Mouse (Mus musculus): ENCODE results near the gene Stim1.
"Not testable (repeated sequence)": the region's sequence is repeated elsewhere in the genome, so short reads cannot be mapped to it uniquely, and the experiment has no call there.

Gene Stim1

DNA sequence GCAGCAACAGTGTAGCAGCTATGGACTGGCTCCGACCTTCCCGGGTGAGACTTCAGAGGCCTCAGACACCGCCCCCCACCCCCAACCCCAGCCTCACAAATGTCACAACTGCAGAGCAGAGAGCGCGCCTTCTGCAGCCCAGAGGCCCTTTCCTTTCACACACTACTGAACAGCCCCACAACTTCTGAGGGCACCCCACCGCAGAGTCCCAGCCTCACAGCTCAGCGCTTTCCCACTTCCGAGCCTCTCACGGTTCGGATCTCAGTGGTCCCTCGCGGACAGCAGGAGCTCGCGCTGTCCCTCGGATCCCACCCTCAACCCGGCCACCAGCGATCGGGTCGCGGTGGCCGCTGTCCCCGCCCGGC lies 18.1 kb upstream of the Stim1 start:
- peak; percentile 61 for DNase-seq (ENCODE audit: low spot score)

DNA sequence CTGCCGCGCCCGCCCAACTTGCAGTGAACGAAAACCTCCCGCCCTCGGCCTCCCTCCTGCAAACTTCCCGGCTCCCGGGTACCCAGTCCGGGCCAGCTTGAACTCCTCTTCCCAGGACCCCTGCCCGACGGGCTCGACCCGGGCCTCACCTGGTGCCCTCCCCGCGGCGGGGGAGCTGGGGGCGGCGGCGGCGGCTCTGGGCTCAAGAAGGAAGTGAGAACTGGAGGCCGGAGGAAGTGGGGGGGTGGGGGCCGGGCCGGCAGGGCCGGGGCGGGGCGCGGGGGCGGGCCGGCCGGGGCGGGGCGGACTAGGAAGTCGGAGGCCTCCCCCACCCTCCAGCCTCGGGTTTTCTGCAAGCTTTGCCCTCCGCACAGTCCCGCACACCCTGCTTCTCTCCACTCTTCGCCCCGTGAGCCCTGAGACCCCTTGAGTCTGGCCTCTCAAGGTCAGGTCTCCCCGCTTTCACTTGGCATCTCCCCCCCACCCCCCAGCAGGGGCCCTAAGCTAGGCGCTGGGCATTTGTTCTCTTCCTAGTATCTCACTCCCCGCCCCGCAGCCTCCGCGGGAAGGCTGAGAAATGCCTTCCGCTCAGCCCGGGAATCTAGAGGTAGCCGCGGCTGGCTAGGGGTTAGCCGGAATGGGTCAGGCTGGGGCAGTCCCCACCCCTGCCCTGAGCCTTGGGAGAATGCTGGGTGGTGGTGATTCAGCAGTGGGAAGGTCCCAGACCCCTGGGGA lies 17.5 kb upstream of the Stim1 start:
- peak; percentile 65 for DNase-seq (ENCODE audit: low spot score)

DNA sequence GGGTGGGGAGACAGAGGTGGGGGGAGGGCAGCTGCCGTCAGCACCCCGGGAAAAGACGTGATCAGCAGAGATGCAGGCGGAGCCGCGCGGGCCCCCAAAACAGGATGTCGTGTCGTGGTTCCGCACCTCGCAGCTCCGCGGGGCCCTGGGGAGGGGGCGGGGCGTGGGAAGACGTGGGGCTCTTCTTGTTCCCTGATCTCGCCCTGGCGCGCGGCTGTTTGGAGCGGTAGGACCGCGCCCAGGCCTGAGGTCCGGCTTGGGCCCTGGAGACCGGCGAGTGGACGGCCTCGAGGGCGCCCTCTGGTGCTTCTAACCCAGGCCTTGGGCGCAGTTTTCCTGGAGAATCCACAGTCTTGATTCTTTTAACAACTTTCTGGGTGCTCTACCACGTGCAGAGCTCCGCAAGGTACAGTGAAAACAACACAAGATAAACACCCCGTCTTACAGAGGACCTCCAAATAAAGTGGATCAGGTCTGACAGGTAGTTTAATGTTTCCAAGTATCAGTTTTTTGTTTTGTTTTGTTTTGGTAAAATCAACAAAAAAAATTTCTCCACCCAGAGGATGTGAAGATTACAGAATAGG lies 16.9 kb upstream of the Stim1 start:
- DNase-seq (ENCODE audit: low spot score): peak; percentile 93

DNA sequence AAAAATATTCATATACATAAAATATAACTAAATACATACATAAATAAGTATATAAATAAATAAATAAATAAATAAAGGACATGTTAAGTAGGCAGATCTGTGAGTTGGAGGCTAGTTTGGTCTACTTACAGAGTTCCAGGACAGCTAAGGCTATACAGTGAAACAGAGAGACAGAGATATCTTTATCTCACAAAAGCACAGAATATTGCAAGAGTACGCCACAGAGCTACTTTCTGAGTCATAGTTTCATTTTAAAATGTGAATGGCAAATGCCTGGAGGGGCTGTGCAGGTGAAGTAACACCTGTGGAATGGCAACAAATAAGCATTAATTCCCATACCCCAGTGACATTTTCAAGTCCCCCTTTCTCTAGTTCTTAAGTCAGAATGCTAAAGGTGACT lies 14.0 kb upstream of the Stim1 start:
- DNase-seq (ENCODE audit: low spot score): no peak

DNA sequence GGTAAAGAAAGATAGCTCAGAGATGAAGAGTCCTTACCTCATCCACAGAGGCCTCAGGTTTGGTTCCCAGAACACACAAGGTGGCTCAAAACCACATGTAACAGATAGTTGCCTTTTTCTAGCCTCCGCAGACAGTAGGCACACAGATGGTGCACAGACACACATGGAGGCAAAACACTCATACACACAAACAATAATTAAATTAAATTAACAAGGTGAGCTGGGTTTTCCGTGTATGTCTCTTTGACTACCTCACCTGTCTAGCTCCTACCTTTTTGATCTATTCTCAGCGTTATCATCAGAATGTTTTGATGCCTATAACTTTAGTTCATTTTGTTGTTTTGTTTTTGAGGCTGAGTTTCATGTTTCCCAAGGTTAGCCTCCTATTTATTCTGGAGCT lies 11.7 kb upstream of the Stim1 start, which contains the start of gene Rhog:
Rhog (minus strand) TSS at position 101 of the 400 bp plus-strand sequence.
- no peak for DNase-seq (ENCODE audit: low spot score)

DNA sequence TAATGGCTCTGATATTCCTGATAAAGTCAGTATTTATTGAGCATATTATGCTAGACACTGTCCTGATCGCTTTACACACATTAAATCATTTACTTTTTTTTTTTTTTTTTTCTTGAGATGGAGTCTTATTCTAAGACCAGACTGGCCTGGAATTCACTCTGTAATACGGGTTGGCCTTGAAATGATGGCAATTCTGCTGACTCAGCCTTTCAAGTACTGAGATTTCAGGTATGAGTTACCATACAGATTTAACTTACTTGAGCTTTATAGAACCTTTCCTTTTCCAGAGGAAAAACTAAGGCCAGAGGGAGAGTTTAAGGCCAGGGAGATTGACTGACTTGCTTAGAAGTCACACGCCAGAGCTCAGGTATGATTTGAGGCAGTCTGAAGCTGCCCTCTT lies 11.0 kb upstream of the Stim1 start:
- no peak for DNase-seq (ENCODE audit: low spot score)

DNA sequence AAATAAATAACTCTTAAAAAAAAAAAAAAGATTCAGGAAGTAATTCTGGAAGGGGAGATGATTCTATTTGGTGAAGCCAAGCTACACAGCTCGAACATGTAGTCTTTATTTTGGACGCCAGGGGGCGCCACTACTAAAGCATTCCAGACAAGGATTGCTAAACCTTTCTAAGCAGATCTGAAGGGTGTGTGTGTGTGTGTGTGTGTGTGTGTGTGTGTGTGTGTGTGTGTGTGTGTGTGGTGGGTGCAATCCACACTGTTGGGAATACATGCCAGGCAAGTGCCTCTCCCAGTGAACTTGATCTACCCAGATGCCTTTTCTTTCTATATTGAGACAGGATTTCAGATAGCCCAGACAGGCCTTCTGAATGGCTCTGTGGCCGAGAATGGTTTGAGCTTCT lies 9.4 kb upstream of the Stim1 start:
- peak; percentile 91 for DNase-seq (ENCODE audit: low spot score)

DNA sequence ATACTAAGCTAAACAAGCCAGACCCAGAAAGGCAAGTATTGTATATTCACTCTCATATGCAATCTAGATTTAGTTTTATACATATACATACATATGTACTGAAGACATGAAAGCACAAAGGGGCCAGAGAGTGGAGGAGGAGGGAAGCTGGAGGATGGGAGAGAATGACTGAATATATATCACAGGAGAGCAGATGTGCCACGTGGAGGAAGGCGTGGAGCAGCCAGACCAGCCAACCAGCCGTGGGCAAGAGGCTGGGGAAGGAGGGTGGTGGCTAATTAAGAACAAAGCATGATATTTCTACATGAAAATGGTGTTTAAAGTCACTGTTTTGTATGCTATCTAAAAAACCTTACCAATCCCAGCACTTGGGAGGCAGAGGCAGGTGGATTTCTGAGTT lies 8.9 kb upstream of the Stim1 start:
- no peak for DNase-seq (ENCODE audit: low spot score)

DNA sequence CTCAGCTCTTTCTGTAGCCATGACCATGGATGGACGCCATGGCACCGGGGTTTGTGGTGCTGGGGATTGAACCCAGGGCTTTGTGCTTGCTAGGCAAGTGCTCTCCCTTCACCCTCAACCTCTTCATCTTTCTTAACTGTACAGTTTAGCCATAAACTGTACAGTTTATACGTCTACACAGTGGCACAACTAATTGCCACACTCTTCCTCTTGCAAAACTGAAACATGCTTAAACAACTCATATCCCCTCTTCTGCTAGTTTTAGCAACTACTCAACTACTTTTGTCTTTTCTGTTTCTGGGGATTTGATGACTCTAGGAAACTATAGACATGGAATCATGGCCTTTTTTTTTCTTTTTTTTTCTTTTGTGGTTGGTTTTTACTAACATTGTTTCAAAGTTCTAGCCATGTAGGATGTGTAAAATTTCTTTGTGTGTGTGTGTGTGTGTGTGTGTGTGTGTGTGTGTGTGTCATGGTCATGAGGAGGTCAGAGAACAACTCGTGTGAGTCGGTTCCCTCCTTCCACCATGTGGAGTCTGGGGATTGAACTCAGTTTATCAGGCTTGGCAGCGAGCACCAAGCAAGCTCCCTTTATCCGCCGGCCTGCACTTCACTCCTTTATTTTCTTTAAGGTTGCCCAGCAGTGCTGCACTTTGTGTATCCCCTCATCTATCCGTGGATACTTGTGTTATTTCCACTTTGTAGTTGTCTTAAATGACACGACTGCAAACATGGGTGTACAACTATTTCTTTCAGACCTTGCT lies 7.7 kb upstream of the Stim1 start:
- DNase-seq (ENCODE audit: low spot score): no peak

DNA sequence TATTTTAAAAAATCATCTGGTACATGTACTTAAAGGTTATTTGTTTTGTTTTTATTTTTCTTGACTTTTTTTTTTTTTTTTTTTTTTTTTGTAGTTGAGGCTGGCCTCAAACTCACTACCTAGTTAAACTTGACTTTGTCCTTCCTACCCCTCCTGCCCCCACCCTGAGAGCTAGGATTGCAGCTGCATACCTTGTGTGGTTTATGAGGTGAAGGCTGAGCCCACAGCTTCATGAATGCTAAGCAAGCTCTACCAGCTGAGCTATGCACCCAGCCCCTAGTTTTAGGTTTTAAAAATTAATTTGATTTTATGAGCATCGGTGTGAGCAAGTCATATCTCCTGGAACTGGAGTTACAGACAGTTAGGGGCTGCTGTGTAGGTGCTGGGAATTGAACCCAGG lies 7.1 kb upstream of the Stim1 start:
- DNase-seq (ENCODE audit: low spot score): no peak

DNA sequence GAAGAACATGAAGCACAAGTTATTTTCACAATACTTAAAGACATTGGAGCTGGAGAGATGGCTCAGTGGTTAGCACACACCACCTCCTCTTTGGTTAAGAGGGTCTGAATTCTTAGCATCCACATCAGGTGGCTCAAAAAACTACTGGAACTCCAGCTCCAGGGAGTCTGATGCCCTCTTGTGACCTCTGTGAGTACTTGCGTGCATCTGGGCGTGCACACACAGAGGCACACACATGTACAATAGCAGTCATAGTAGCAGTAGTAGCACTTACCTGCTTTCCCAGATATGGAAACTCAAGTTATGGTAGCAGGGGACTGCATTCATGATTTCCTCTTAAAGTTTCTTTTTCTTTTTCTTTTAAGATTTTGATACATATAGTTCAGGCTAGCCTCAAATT lies 4.6 kb upstream of the Stim1 start:
- no peak for DNase-seq (ENCODE audit: low spot score)

DNA sequence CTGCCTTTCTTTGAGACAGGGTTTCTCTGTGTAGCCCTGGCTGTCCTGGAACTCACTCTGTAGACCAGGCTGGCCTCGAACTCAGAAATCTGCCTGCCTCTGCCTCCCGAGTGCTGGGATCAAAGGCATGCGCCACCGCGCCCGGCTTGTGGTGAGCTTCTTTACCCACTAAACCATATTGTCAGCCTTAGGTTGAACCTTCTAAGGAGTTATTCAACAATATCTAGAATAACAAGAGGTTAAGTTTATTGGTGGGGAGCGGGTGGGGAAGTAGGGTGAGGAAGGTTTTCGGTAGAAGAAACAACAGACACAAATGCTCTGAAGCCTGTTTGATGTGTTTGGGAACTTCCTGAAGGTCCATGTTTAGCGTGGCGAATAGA lies 1.6 kb upstream of the Stim1 start:
- DNase-seq (ENCODE audit: low spot score): not testable (repeated sequence)

DNA sequence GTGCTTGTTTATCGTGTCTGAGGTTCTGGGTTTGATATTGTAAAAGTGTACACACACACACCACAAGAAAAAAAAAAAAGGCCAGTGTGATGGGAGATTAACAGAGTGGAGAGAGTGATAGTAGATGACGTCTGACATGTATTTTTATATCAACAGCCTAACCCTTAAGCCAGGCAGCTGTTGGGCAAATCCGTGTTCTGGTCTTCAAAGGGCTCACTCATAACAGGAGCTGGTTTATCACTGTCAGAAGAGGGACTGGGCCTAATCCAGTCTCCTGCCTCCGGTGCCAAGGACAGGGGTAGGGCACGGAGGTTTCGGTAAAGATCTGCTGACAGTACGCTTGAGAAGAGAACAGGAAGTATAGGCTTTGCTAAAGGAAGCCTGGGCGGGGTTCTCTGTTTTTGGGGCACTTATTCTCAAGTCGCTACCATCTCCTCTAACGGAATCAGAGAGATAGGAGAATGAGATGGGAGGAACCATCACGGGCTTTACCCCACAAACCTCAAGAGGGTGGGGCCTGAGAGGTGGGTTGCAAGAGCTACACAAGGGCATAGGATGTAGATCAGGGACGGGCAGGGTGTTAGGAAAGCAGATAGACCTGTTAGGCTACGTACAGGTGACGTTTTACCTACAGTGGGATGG lies 1.1 kb upstream of the Stim1 start:
- DNase-seq (ENCODE audit: low spot score): no peak

DNA sequence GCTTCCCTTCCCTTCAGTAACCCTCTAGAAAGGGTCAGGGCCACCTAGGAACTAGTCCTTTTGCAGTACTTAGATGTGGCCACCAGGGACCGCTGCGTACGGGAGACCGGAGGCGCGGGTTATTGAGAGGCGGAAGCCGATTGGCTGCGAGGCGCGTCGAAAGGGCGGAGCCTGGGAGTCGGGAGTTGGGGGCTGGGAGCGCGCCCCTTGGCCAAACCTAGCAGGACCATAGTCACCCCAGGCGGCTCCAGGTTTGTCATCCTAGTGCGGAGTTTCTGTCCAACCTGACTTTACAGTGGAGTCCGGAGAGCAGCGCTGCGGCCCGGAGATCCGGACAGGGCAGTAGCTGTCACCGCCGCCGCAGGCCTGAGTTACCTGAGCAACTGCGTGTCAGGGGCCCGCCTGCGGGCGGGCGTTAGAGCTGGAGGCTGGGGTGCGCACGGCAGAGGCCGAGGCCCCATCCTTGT lies 460 bp upstream of the Stim1 start:
- DNase-seq (ENCODE audit: low spot score): peak; percentile 97

DNA sequence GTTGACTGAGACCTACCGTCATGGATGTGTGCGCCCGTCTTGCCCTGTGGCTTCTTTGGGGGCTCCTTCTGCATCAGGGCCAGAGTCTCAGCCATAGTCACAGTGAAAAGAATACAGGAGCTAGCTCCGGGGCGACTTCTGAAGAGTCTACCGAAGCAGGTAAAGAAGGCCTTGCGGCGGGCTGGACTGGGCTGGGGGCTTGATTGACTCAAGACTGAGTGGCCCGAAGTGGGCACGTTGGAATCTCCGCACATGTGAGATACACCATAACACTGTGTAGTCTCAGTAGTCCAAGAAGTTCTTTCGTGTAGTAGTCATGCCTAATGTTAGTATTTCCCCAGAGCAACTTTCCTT lies 766 bp downstream of the Stim1 start:
- no peak for DNase-seq (ENCODE audit: low spot score)

DNA sequence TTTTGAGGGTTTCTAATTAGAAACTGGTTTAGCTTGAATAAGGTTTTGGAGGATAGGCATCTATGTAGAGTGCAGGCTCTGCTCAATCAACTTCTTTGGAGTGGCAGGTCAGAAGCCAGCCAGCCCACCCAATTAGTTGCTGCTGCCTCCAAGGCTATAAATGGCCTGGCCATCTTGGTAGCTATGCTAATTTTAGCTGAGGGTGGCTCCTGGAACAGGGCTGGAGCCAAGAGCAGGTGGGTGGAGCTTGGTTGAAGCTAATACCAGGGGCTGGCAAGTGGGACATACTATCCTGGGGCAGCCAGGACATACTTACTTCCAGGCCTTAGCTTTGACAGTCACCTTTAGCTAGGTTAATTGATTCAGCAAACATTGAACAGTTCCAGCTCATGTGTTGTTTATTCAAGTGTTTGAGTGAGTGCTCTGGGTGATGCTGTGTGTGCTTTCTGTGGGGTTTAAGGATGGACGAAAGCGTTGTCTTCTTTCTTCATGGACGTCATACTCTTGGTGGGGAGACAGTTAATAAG lies 4.9 kb downstream of the Stim1 start:
- DNase-seq (ENCODE audit: low spot score): no peak

DNA sequence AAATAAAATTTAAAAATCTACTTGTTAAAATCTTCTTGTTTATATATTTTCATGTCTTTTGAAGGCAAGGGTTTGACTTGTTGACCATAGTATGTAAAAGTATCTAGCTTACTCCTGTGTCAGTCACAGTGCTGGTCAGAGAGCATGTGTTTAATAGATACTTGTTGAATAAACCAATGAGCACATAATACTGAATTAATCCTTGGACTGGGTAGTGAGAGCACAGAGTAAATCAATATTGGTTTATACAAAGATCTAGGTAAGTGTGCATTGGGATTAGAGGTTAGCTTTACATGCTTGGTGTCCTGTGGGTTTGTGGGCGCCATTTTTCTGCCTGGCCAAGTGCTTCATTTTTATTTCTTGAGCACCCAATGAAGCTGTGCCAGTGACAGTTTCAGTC lies 13.8 kb downstream of the Stim1 start:
- DNase-seq (ENCODE audit: low spot score): no peak

DNA sequence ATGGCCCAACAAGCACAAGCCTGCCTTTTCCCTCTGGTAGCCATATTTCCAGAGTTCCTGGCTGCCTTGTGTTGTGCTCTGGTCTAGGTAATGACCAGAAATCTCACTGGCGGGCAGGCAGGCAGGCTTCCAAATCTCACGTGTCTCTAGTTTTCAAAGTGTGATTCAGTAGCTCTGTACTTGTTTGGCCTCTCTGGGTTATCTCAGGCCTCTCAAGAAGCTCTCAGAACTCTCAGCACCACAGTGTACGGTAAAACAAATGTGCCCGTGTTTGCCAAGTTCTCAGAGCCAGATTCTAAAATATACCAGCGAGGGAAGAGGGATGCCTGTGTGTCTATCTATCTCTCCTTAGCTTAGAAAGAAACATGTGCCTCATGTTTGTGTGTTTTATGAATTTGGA lies 14.7 kb downstream of the Stim1 start:
- DNase-seq (ENCODE audit: low spot score): no peak

DNA sequence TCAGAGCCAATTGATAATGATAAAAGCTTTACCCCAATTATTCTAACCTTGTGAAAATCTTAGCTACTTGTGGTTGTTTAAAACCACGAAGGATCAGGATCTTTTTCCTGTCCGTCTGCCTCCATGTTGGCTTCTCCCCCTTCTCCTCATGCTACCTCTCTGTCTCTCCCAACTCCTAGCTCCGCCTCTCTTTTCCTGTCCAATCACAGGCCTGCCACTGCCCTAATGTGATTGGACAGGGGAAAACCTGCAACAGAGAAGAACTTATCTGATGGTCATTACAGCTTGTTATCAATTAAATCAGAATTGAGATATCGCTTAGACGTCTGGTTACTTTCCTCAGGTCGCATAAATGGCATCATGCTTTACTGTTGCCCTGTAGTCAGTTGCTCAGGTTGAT lies 21.9 kb downstream of the Stim1 start:
- DNase-seq (ENCODE audit: low spot score): no peak

DNA sequence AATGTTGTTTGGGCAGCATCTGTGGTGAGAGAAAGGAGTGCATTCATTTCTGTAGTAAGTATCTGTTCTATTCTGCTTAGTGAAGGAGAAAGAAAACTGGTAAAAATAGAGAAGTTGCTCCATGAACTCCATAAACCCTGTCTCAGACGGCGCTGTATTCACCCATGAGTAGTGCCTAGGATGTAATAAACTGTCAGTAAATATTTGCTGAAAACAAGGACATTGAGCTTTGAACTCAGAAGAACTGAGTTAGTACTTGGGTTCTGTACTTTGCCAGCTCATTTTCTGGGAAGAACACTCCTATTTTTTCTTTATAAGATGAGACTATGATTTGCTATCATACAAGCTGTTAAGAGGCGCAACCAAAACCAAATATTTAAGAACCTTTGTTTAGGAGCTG lies 24.6 kb downstream of the Stim1 start:
- no peak for DNase-seq (ENCODE audit: low spot score)

DNA sequence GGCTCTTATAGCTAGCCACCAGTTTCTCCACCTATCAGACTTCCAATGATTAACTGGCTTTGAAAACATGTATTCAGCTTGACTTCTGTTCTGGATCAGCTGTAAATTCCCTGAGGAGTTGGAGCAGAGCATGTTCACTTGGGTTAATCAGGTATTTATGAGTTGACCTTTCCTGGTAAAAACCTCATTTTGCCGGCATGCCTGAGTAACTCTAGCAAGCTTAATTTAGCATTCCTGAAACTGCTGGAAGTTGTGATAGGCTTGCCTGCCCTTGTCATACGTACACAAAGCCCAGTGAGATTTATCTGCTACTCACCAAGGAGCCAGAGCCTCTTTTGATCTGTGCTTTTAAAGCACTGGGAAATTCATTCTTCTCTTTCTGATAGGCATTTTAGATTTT lies 25.6 kb downstream of the Stim1 start:
- peak; percentile 31 for DNase-seq (ENCODE audit: low spot score)

DNA sequence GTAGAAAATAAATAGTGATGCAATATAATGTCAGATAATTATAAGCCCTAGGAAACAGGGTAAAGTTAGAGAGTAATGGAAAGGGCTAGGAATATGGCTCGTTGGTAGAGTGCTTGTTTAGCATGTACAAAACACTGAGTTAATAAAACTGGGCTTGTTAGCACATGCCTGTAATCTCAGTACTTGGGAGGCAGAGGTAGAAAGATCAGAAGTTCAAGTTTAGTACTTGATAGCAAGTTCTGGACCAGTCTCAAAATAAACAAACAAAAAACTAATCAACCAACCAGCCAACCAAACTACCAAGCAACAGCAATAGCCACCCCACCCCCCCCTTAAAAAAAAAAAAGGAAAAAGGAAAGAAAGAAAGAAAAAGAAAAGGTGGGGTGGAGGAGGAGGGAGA lies 33.2 kb downstream of the Stim1 start:
- no peak for DNase-seq (ENCODE audit: low spot score)

DNA sequence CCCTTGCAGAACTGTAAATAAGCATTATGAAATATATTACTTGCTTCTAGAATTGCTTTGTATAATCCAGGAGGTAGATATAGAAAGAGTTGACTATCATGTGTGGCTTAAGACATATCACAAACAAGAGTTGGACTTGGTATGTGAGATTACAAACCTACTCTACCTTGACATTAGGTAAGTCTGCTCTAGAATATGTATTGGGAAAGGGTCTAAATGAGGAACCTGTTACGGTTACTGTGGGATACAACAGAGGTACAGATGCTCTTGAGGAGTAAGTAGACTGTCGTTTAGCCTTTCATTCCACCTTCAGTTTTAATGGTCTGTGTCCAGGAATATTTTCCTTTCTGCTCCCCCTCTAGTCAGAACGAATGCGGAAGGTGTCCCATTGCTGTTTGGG lies 34.9 kb downstream of the Stim1 start:
- DNase-seq (ENCODE audit: low spot score): no peak
